Mouse (Mus musculus) MEL (cell line): ENCODE measurements at regions not wholly inside any gene's neighbourhood (a gene's known extent, or its start where the extent isn't known, plus 50 kb on each side); places are given as distances from the start of the nearest gene placed in this dataset.

Experiments used
- DNase-seq: peaks from one replicate; pipeline ENCODE4 v3.0.0; 2011; ENCODE audit warnings: low read depth, low spot score
- H3K27ac ChIP-seq: 2 replicates; pipeline ENCODE4 v1.5.1; 2012; ENCODE audit warnings: low read depth, mild to moderate bottlenecking, control low read depth, low read length, moderate library complexity; ENCODE audit not compliant: control insufficient read depth
- H3K27me3 ChIP-seq, 2 experiments: fragments of 150-350 bp in 1 of 2; sonication (generic) in 1 of 2; 2 replicates each; pipeline ENCODE4 v1.6.1; 2012; ENCODE audit warnings: low read length in 2 of 2, mild to moderate bottlenecking in 2 of 2, improper control_type of control experiment in 1 of 2, moderate library complexity in 1 of 2; ENCODE audit not compliant: insufficient read depth in 2 of 2, control insufficient read depth in 1 of 2
- H3K36me3 ChIP-seq, 2 experiments: 2 replicates each; pipeline ENCODE4 v1.6.1; 2012 to 2014; ENCODE audit warnings: low read length in 2 of 2, improper control_type of control experiment in 1 of 2, inconsistent platforms in 1 of 2, mild to moderate bottlenecking in 1 of 2; ENCODE audit not compliant: insufficient read depth in 2 of 2, control insufficient read depth in 1 of 2
- H3K4me1 ChIP-seq, 2 experiments: fragments of 150-350 bp in 1 of 2; sonication (generic) in 1 of 2; 2 replicates each; pipeline ENCODE4 v1.6.1; 2012; ENCODE audit warnings: low read length in 2 of 2, improper control_type of control experiment in 1 of 2, mild to moderate bottlenecking in 1 of 2; ENCODE audit not compliant: insufficient read depth in 2 of 2, control insufficient read depth in 1 of 2
- H3K4me3 ChIP-seq, 2 experiments: fragments of 150-350 bp in 1 of 2; sonication (generic) in 1 of 2; 2 replicates each; pipeline ENCODE4 v1.5.1; 2012; ENCODE audit warnings: low read depth in 2 of 2, low read length in 2 of 2, mild to moderate bottlenecking in 2 of 2, moderate library complexity in 2 of 2, control low read depth in 1 of 2, improper control_type of control experiment in 1 of 2; ENCODE audit not compliant: control insufficient read depth in 1 of 2, insufficient read depth in 1 of 2
- H3K79me2 ChIP-seq: 2 replicates; pipeline ENCODE4 v1.6.1; 2012; ENCODE audit warnings: mild to moderate bottlenecking, low read length, moderate library complexity; ENCODE audit not compliant: control insufficient read depth, poor library complexity, insufficient read depth
- H3K9ac ChIP-seq: 2 replicates; pipeline ENCODE4 v1.6.1; 2012; ENCODE audit warnings: low read depth, mild to moderate bottlenecking, control low read depth, low read length, moderate library complexity; ENCODE audit not compliant: control insufficient read depth, poor library complexity, severe bottlenecking
- H3K9me3 ChIP-seq: fragments of 150-350 bp; sonication (generic); replicated peaks from 2 replicates; pipeline ENCODE4 v1.6.1; 2012; ENCODE audit warnings: mild to moderate bottlenecking, low read length, improper control_type of control experiment, moderate library complexity; ENCODE audit not compliant: insufficient read depth
- CHD2 ChIP-seq: IDR thresholded peaks from 2 replicates; pipeline ENCODE4 v1.6.1; 2011; ENCODE audit warnings: low read length, improper control_type of control experiment
- CTCF ChIP-seq, 3 experiments: IDR thresholded peaks in 2 of 3; conservative IDR thresholded peaks in 1 of 3; 2 replicates each; pipeline ENCODE4 v1.5.1; 2011 to 2012; ENCODE audit warnings: low read length in 3 of 3, low read depth in 2 of 3, mild to moderate bottlenecking in 2 of 3, improper control_type of control experiment in 1 of 3, inconsistent platforms in 1 of 3, mixed read lengths in 1 of 3, moderate library complexity in 1 of 3; ENCODE audit not compliant: control insufficient read depth in 1 of 3, insufficient read depth in 1 of 3, poor library complexity in 1 of 3, severe bottlenecking in 1 of 3
- E2F4 ChIP-seq: IDR thresholded peaks from 2 replicates; pipeline ENCODE4 v1.6.1; 2011; ENCODE audit warnings: low read depth, low read length, improper control_type of control experiment, borderline replicate concordance
- ELF1 ChIP-seq: IDR thresholded peaks from 2 replicates; pipeline ENCODE4 v1.6.1; 2014; ENCODE audit warnings: low read depth, mild to moderate bottlenecking, inconsistent platforms, low read length, improper control_type of control experiment, moderate library complexity
- GABPA ChIP-seq: IDR thresholded peaks from 2 replicates; pipeline ENCODE4 v1.6.1; 2012; ENCODE audit warnings: low read depth, mild to moderate bottlenecking, inconsistent platforms, low read length, improper control_type of control experiment, moderate library complexity
- HCFC1 ChIP-seq: IDR thresholded peaks from 2 replicates; pipeline ENCODE4 v1.6.1; 2012; ENCODE audit warnings: low read depth, mild to moderate bottlenecking, inconsistent platforms, low read length, improper control_type of control experiment, moderate library complexity
- JUND ChIP-seq: IDR thresholded peaks from 2 replicates; pipeline ENCODE4 v1.6.1; 2011; ENCODE audit warnings: low read depth, mild to moderate bottlenecking, improper control_type of control experiment, low read length
- KAT2A ChIP-seq: conservative IDR thresholded peaks from 2 replicates; pipeline ENCODE4 v1.6.1; 2012; ENCODE audit warnings: low read depth, low read length, improper control_type of control experiment, inconsistent platforms
- MAX ChIP-seq: IDR thresholded peaks from 2 replicates; pipeline ENCODE4 v1.6.1; 2011; ENCODE audit warnings: low read length, improper control_type of control experiment
- MAZ ChIP-seq: IDR thresholded peaks from 2 replicates; pipeline ENCODE4 v1.6.1; 2012; ENCODE audit warnings: low read depth, mild to moderate bottlenecking, inconsistent platforms, low read length, improper control_type of control experiment
- MYC ChIP-seq: IDR thresholded peaks from 2 replicates; pipeline ENCODE4 v1.6.1; 2011; ENCODE audit warnings: low read depth, mild to moderate bottlenecking, low read length, improper control_type of control experiment, moderate library complexity
- NRF1 ChIP-seq: IDR thresholded peaks from 2 replicates; pipeline ENCODE4 v1.6.1; 2014; ENCODE audit warnings: low read depth, mild to moderate bottlenecking, inconsistent platforms, low read length, improper control_type of control experiment, moderate library complexity; ENCODE audit not compliant: poor library complexity, insufficient read depth, severe bottlenecking
- POLR2A ChIP-seq, 2 experiments: IDR thresholded peaks; 2 replicates each; pipeline ENCODE4 v1.6.1; 2011 to 2012; ENCODE audit warnings: low read length in 2 of 2, mild to moderate bottlenecking in 2 of 2, control low read depth in 1 of 2, improper control_type of control experiment in 1 of 2, low read depth in 1 of 2, moderate library complexity in 1 of 2; ENCODE audit not compliant: control insufficient read depth in 1 of 2, insufficient read depth in 1 of 2, poor library complexity in 1 of 2
- POLR2AphosphoS2 ChIP-seq: IDR thresholded peaks from 2 replicates; pipeline ENCODE4 v1.6.1; 2011; ENCODE audit warnings: low read length, improper control_type of control experiment
- TAL1 ChIP-seq: IDR thresholded peaks from 2 replicates; pipeline ENCODE4 v1.6.1; 2012; ENCODE audit warnings: mild to moderate bottlenecking, inconsistent platforms, low read length, moderate library complexity, mixed read lengths
- TBP ChIP-seq: IDR thresholded peaks from 2 replicates; pipeline ENCODE4 v1.8.0; 2011; ENCODE audit warnings: low read depth, low read length, improper control_type of control experiment
- TCF12 ChIP-seq: IDR thresholded peaks from 2 replicates; pipeline ENCODE4 v1.6.1; 2014; ENCODE audit warnings: low read depth, mild to moderate bottlenecking, inconsistent platforms, low read length, improper control_type of control experiment, moderate library complexity
- USF1 ChIP-seq: IDR thresholded peaks from 2 replicates; pipeline ENCODE4 v1.6.1; 2014; ENCODE audit warnings: low read depth, mild to moderate bottlenecking, inconsistent platforms, low read length, improper control_type of control experiment, moderate library complexity
- ZMIZ1 ChIP-seq: IDR thresholded peaks from 2 replicates; pipeline ENCODE4 v1.6.1; 2012; ENCODE audit warnings: low read depth, mild to moderate bottlenecking, inconsistent platforms, low read length, improper control_type of control experiment, moderate library complexity
- ZNF384 ChIP-seq: IDR thresholded peaks from 2 replicates; pipeline ENCODE4 v1.6.1; 2012; ENCODE audit warnings: low read depth, mild to moderate bottlenecking, inconsistent platforms, low read length, improper control_type of control experiment

GRCm38 (mm10) chr2:147560426-147561155 lies 198.9 kb downstream of the Pax1 start:
- no peak for TF ChIP-seq NRF1
- no peak for TF ChIP-seq GABPA
- TF ChIP-seq MAZ: no peak
- no peak for TF ChIP-seq CHD2
- no peak for TF ChIP-seq CTCF (IDR thresholded peaks at IDR 0.05 in 2 of 3, conservative IDR thresholded peaks at IDR 0.05 in 1 of 3; ENCODE audit: control insufficient read depth in 1 of 3, insufficient read depth in 1 of 3, low read depth in 2 of 3, low read length in 3 of 3, poor library complexity in 1 of 3, severe bottlenecking in 1 of 3)
- no peak for TF ChIP-seq TCF12
- TF ChIP-seq TBP: no peak
- TF ChIP-seq E2F4: no peak
- no peak for TF ChIP-seq MYC
- no peak for TF ChIP-seq ZMIZ1
- TF ChIP-seq HCFC1: no peak
- no peak for TF ChIP-seq ZNF384
- TF ChIP-seq POLR2AphosphoS2: no peak
- TF ChIP-seq JUND: no peak
- TF ChIP-seq POLR2A (IDR thresholded peaks at IDR 0.05; ENCODE audit: control insufficient read depth in 1 of 2, insufficient read depth in 1 of 2, low read depth in 1 of 2, low read length in 2 of 2, poor library complexity in 1 of 2): no peak
- TF ChIP-seq ELF1: no peak
- TF ChIP-seq USF1: no peak
- no peak for TF ChIP-seq KAT2A
- no peak for TF ChIP-seq MAX
- TF ChIP-seq, all 39 proteins: peak for 0
- no peak for DNase-seq
- H3K9me3 ChIP-seq: no peaks in the 10 kb centered on the region
- no peak overlapping the region for H3K4me3 ChIP-seq
- H3K27me3 ChIP-seq: no peaks in the 10 kb centered on the region
- H3K27ac ChIP-seq: no peak overlapping the region
- no peaks in the 10 kb centered on the region for H3K79me2 ChIP-seq
- H3K36me3 ChIP-seq: no peaks in the 10 kb centered on the region
- no peak overlapping the region for H3K9ac ChIP-seq
- no peaks in the 10 kb centered on the region for H3K4me1 ChIP-seq

- DNase-seq: no peak
- Histone ChIP-seq H3K79me2 (no peaks in the 10 kb centered on the region), H3K27ac (no peak overlapping the region), H3K36me3 (no peaks in the 10 kb centered on the region), H3K4me1 (no peaks in the 10 kb centered on the region), H3K9me3 (no peaks in the 10 kb centered on the region), H3K9ac (no peak overlapping the region), H3K27me3 (no peaks in the 10 kb centered on the region), H3K4me3 (no peak overlapping the region)
- TF ChIP-seq TAL1: no peak
These were observed 167.4 kb downstream of the Pax1 start for GRCm38 (mm10) chr2:147529161-147529560.
